Mouse (Mus musculus): ENCODE results near the gene Tprn.
A peak's percentile ranks its signal among the peaks of the same experiment; 100 is the strongest.

The Tprn gene

GRCm38 (mm10) chr2:25262291-25262767 lies at the start of gene Tprn:
Gene Tprn, plus strand, starts transcription at chr2:25262618.
- ATAC-seq (ENCODE audit: insufficient number of reproducible peaks, low FRiP score, low TSS enrichment), result peak; percentile 88

GRCm38 (mm10) chr2:25213266-25213865 lies 49.1 kb upstream of the Tprn start:
- no peak for ATAC-seq (ENCODE audit: insufficient number of reproducible peaks, low FRiP score, low TSS enrichment)

- ATAC-seq (ENCODE audit: insufficient number of reproducible peaks, low FRiP score, low TSS enrichment), result no peak
These were observed 48.0 kb upstream of the Tprn start, which contains the start of gene Stpg3 for GRCm38 (mm10) chr2:25214444-25214843. Gene Stpg3, minus strand, starts transcription at chr2:25214637.

- ATAC-seq (ENCODE audit: insufficient number of reproducible peaks, low FRiP score, low TSS enrichment), result no peak
These were observed 44.8 kb upstream of the Tprn start for GRCm38 (mm10) chr2:25217666-25218065.

- ATAC-seq (ENCODE audit: insufficient number of reproducible peaks, low FRiP score, low TSS enrichment), result no peak
These were observed 44.0 kb upstream of the Tprn start, which contains the start of gene Fam166a for GRCm38 (mm10) chr2:25218445-25218844. Gene Fam166a, plus strand, starts transcription at chr2:25218745.

- no peak for ATAC-seq (ENCODE audit: insufficient number of reproducible peaks, low FRiP score, low TSS enrichment)
These were observed 41.1 kb upstream of the Tprn start for GRCm38 (mm10) chr2:25221331-25221772.

- ATAC-seq (ENCODE audit: insufficient number of reproducible peaks, low FRiP score, low TSS enrichment), result peak; percentile 23; the same call in 1 of the 2 replicates
These were observed 38.5 kb upstream of the Tprn start for GRCm38 (mm10) chr2:25223681-25224491.

GRCm38 (mm10) chr2:25224492-25224765 lies 38.0 kb upstream of the Tprn start, which contains the start of gene Tubb4b:
Gene Tubb4b, minus strand, starts transcription at chr2:25224702.
- ATAC-seq (ENCODE audit: insufficient number of reproducible peaks, low FRiP score, low TSS enrichment), result no peak

- peak; percentile 88 for ATAC-seq (ENCODE audit: insufficient number of reproducible peaks, low FRiP score, low TSS enrichment)
These were observed 37.4 kb upstream of the Tprn start for GRCm38 (mm10) chr2:25224766-25225752.

GRCm38 (mm10) chr2:25225811-25226379 lies 36.5 kb upstream of the Tprn start:
- ATAC-seq (ENCODE audit: insufficient number of reproducible peaks, low FRiP score, low TSS enrichment), result no peak

GRCm38 (mm10) chr2:25226864-25227263 lies 35.6 kb upstream of the Tprn start:
- ATAC-seq (ENCODE audit: insufficient number of reproducible peaks, low FRiP score, low TSS enrichment), result no peak

- no peak for ATAC-seq (ENCODE audit: insufficient number of reproducible peaks, low FRiP score, low TSS enrichment)
These were observed 35.0 kb upstream of the Tprn start for GRCm38 (mm10) chr2:25227406-25227805.

GRCm38 (mm10) chr2:25228431-25228889 lies 34.0 kb upstream of the Tprn start:
- peak; percentile 51 for ATAC-seq (ENCODE audit: insufficient number of reproducible peaks, low FRiP score, low TSS enrichment)

- ATAC-seq (ENCODE audit: insufficient number of reproducible peaks, low FRiP score, low TSS enrichment), result no peak
These were observed 33.4 kb upstream of the Tprn start for GRCm38 (mm10) chr2:25228995-25229530.

- no peak for ATAC-seq (ENCODE audit: insufficient number of reproducible peaks, low FRiP score, low TSS enrichment)
These were observed 32.8 kb upstream of the Tprn start for GRCm38 (mm10) chr2:25229582-25229981.

GRCm38 (mm10) chr2:25230581-25230980 lies 31.8 kb upstream of the Tprn start:
- ATAC-seq (ENCODE audit: insufficient number of reproducible peaks, low FRiP score, low TSS enrichment), result no peak

- no peak for ATAC-seq (ENCODE audit: insufficient number of reproducible peaks, low FRiP score, low TSS enrichment)
These were observed 31.4 kb upstream of the Tprn start for GRCm38 (mm10) chr2:25231038-25231437.

- ATAC-seq (ENCODE audit: insufficient number of reproducible peaks, low FRiP score, low TSS enrichment), result no peak
These were observed 29.0 kb upstream of the Tprn start for GRCm38 (mm10) chr2:25233421-25233820.

- no peak for ATAC-seq (ENCODE audit: insufficient number of reproducible peaks, low FRiP score, low TSS enrichment)
These were observed 28.4 kb upstream of the Tprn start, which contains the start of gene Slc34a3 for GRCm38 (mm10) chr2:25234050-25234449. Gene Slc34a3, minus strand, starts transcription at chr2:25234364.
